ENCODE assay signal across 24 mouse cellular contexts in the genomic region with DNA sequence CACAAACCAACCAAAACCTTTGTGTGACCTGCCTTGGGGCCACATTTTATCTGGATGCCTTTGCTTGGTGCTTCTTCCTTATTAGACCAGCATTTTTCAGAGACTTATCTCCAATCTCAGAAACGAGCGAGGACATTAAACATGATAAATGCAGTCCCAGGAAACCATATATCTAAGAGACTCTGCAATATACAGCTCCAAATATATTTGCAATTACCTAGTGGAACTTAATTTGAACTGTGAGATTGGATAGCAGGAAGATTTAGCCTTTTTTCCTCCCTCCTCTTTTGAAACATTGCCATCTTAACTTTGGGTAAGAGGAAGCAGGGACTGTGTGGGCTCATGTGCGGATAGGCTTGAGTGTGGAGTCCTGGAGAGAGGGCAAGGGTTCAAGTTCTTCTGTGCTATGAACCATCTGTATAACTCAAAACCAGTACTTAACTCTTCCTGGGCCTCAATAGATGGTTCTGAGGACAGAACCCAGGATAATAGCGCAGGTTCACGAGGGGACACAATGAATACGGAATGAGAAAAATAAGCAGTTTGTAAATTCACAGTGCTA.
DNase-seq lines count a peak whose midpoint lies in the region; ATAC-seq and TF ChIP-seq lines count a peak whose summit lies in the region.
"Had no signal": no experiment of that assay in that cellular context is flagged by ENCODE, and none has a peak within 500 bp of the region (broad histone marks: within the 10 kb centered on the region; RNA-seq: fewer than 3 reads in every experiment).

No protein-coding gene starts in this region.

- WGBS in kidney, embryonic 14.5 days, result 65% methylated on average over 6 of the region's 6 CpGs
- WGBS in kidney, adult 2 months, result 63% methylated on average over 6 of the region's 6 CpGs
- 59% methylated on average over 6 of the region's 6 CpGs for WGBS in kidney, embryonic 16.5 days
- WGBS in lung, embryonic 14.5 days, result 65% methylated on average over 6 of the region's 6 CpGs

- peak; percentile 66 for ATAC-seq in kidney, embryonic 14.5 days (ENCODE audit: low FRiP score, low TSS enrichment)
- ATAC-seq in kidney, embryonic 16.5 days (ENCODE audit: low FRiP score, low TSS enrichment), result peak; percentile 54
- no peak for ATAC-seq in lung, embryonic 14.5 days (ENCODE audit: insufficient read depth)
- ATAC-seq: activated CD4-positive, CD25-positive, alpha-beta regulatory T cell, adult 4 months; CD4-positive, CD25-positive, alpha-beta regulatory T cell, adult 4 months; forebrain, embryonic 13.5 days; forebrain, embryonic 15.5 days; Patski had no signal

- no peaks in the 10 kb centered on the region for H3K4me1 ChIP-seq in kidney, embryonic 14.5 days (ENCODE audit: control insufficient read depth, insufficient read depth, low read length)
- H3K4me1 ChIP-seq in kidney, adult 2 months (ENCODE audit: control insufficient read depth, insufficient read depth, low read length), result no peaks in the 10 kb centered on the region
- H3K4me1 ChIP-seq in kidney, embryonic 16.5 days (ENCODE audit: insufficient read depth, low read length), result no peaks in the 10 kb centered on the region
- H3K4me1 ChIP-seq in lung, embryonic 14.5 days (ENCODE audit: insufficient read depth), result no peaks in the 10 kb centered on the region
- H3K4me1 ChIP-seq: embryonic facial prominence, embryonic 10.5 days; embryonic facial prominence, embryonic 12.5 days; forebrain, embryonic 13.5 days; forebrain, embryonic 15.5 days had no signal

- DNase-seq in kidney, adult 2 months, result no peak
- DNase-seq in kidney, adult 11 months, result no peak
- DNase-seq in lung, embryonic 14.5 days, result peak; percentile 19
- DNase-seq in lung, postnatal 14 days, result no peak
- DNase-seq: adrenal gland, adult 8-10 months; adrenal gland, postnatal 14 days; adrenal gland, postnatal 36 days; B cell, adult 2 months; cerebellum, adult 11-12 months; cerebellum, adult 2 months; cerebellum, adult 9-10 months; cerebellum, postnatal 10 days; cerebellum, postnatal 25 days had no signal

- H3K4me2 ChIP-seq in kidney, embryonic 14.5 days (replicated peaks; ENCODE audit: low read depth, low read length), result no peak overlapping the region
- no peak overlapping the region for H3K4me2 ChIP-seq in kidney, embryonic 16.5 days (replicated peaks; ENCODE audit: low read depth, low read length)
- H3K4me2 ChIP-seq in lung, embryonic 14.5 days, result no peak overlapping the region
- H3K4me2 ChIP-seq: embryonic facial prominence, embryonic 12.5 days; forebrain, embryonic 13.5 days; forebrain, embryonic 15.5 days had no signal

- no peak for TF ChIP-seq CTCF in kidney, adult 2 months (conservative IDR thresholded peaks at IDR 0.05; ENCODE audit: insufficient read depth, insufficient read length, low read depth, low read length)
- TF ChIP-seq CTCF in lung, embryonic 14.5 days (IDR thresholded peaks at IDR 0.05; ENCODE audit: low read depth), result no peak

- H3K9ac ChIP-seq in kidney, embryonic 14.5 days (ENCODE audit: low read depth, low read length), result no peak overlapping the region
- H3K9ac ChIP-seq in kidney, embryonic 16.5 days (replicated peaks; ENCODE audit: low read length), result no peak overlapping the region
- H3K9ac ChIP-seq in lung, embryonic 14.5 days, result no peak overlapping the region
- H3K9ac ChIP-seq: embryonic facial prominence, embryonic 12.5 days; forebrain, embryonic 13.5 days; forebrain, embryonic 15.5 days had no signal

- TF ChIP-seq POLR2A in kidney, adult 2 months (IDR thresholded peaks at IDR 0.05; ENCODE audit: low read depth, low read length), result no peak

- H3K36me3 ChIP-seq in kidney, embryonic 14.5 days (ENCODE audit: control insufficient read depth, insufficient read depth, low read length), result no peaks in the 10 kb centered on the region
- no peaks in the 10 kb centered on the region for H3K36me3 ChIP-seq in kidney, adult 2 months (ENCODE audit: control insufficient read depth, insufficient read depth, low read length)
- H3K36me3 ChIP-seq in kidney, embryonic 16.5 days (ENCODE audit: insufficient read depth, low read length), result no peaks in the 10 kb centered on the region
- no peaks in the 10 kb centered on the region for H3K36me3 ChIP-seq in lung, embryonic 14.5 days (ENCODE audit: insufficient read depth)
- H3K36me3 ChIP-seq: embryonic facial prominence, embryonic 10.5 days; embryonic facial prominence, embryonic 12.5 days; forebrain, embryonic 15.5 days; G1E had no signal

- H3K4me3 ChIP-seq in kidney, embryonic 14.5 days (ENCODE audit: low read length), result no peak overlapping the region
- H3K4me3 ChIP-seq in kidney, adult 2 months (ENCODE audit: insufficient read depth, low read depth, low read length), result no peak overlapping the region
- H3K4me3 ChIP-seq in kidney, embryonic 16.5 days (ENCODE audit: low read length), result no peak overlapping the region
- no peak overlapping the region for H3K4me3 ChIP-seq in lung, embryonic 14.5 days (ENCODE audit: low read depth, low read length)
- H3K4me3 ChIP-seq: embryonic facial prominence, embryonic 10.5 days; embryonic facial prominence, embryonic 12.5 days; forebrain, embryonic 13.5 days; forebrain, embryonic 15.5 days had no signal

- no peaks in the 10 kb centered on the region for H3K27me3 ChIP-seq in kidney, embryonic 14.5 days (ENCODE audit: control insufficient read depth, insufficient read depth, low read length)
- H3K27me3 ChIP-seq in kidney, adult 2 months (replicated peaks; ENCODE audit: control insufficient read depth, insufficient read depth, low read length), result no peaks in the 10 kb centered on the region
- H3K27me3 ChIP-seq in kidney, embryonic 16.5 days (ENCODE audit: insufficient read depth, low read length), result no peaks in the 10 kb centered on the region
- no peaks in the 10 kb centered on the region for H3K27me3 ChIP-seq in lung, embryonic 14.5 days (ENCODE audit: insufficient read depth, low read length)
- H3K27me3 ChIP-seq: CH12.LX; embryonic facial prominence, embryonic 12.5 days; forebrain, embryonic 13.5 days; forebrain, embryonic 15.5 days; Patski had no signal

- no peak overlapping the region for H3K27ac ChIP-seq in kidney, embryonic 14.5 days (ENCODE audit: low read depth, low read length)
- H3K27ac ChIP-seq in kidney, adult 2 months (ENCODE audit: insufficient read depth, low read depth, low read length), result no peak overlapping the region
- H3K27ac ChIP-seq in kidney, embryonic 16.5 days (ENCODE audit: low read length), result peak overlapping the region; percentile 31; the same call in 1 of the 2 replicates
- no peak overlapping the region for H3K27ac ChIP-seq in lung, embryonic 14.5 days (ENCODE audit: low read depth)
- H3K27ac ChIP-seq: embryonic facial prominence, embryonic 10.5 days; embryonic facial prominence, embryonic 12.5 days; forebrain, embryonic 13.5 days; forebrain, embryonic 15.5 days had no signal

- H3K9me3 ChIP-seq in kidney, embryonic 14.5 days (ENCODE audit: control insufficient read depth, low read length), result no peaks in the 10 kb centered on the region
- H3K9me3 ChIP-seq in kidney, embryonic 16.5 days (ENCODE audit: low read length), result no peaks in the 10 kb centered on the region
- no peaks in the 10 kb centered on the region for H3K9me3 ChIP-seq in lung, embryonic 14.5 days (ENCODE audit: low read depth, low read length)
- H3K9me3 ChIP-seq: embryonic facial prominence, embryonic 10.5 days; embryonic facial prominence, embryonic 12.5 days; forebrain, embryonic 13.5 days; forebrain, embryonic 15.5 days; G1E had no signal
